Mouse (Mus musculus): ENCODE results near the gene Fam171a1. TPM values are rescaled to one million over a fixed set of nuclear protein-coding genes. Genes with fewer than 3 reads are reported as not detected.

The Fam171a1 gene
- polyA plus RNA-seq, 1 experiment from 2014 or later, result 41.9 TPM

GRCm38 (mm10) chr2:3157661-3158344, 43.8 kb downstream of the Fam171a1 start:
- ATAC-seq (ENCODE audit: insufficient number of reproducible peaks, insufficient read depth, low FRiP score, low TSS enrichment), result no peak
- peaks cover 17% of the 10 kb centered on the region for H3K4me1 ChIP-seq
- H3K27me3 ChIP-seq, result no peaks in the 10 kb centered on the region
- H3K4me3 ChIP-seq, result no peak overlapping the region
- no peak overlapping the region for H3K4me2 ChIP-seq (replicated peaks)
- H3K9me3 ChIP-seq, result no peaks in the 10 kb centered on the region
- no peaks in the 10 kb centered on the region for H3K36me3 ChIP-seq
- no peak overlapping the region for H3K27ac ChIP-seq
- 72% methylated on average over 10 of the region's 10 CpGs for WGBS
- no peak overlapping the region for H3K9ac ChIP-seq

GRCm38 (mm10) chr2:3158682-3159412, 44.8 kb downstream of the Fam171a1 start:
- no peaks in the 10 kb centered on the region for H3K9me3 ChIP-seq
- no peaks in the 10 kb centered on the region for H3K36me3 ChIP-seq
- no peak overlapping the region for H3K4me2 ChIP-seq (replicated peaks)
- H3K9ac ChIP-seq, result no peak overlapping the region
- 70% methylated on average over 8 of the region's 8 CpGs for WGBS
- no peak for ATAC-seq (ENCODE audit: insufficient number of reproducible peaks, insufficient read depth, low FRiP score, low TSS enrichment)
- no peak overlapping the region for H3K4me3 ChIP-seq
- no peaks in the 10 kb centered on the region for H3K27me3 ChIP-seq
- H3K27ac ChIP-seq, result 0 out of 2 replicates have a peak overlapping the region, but pooled peaks have one; percentile 23
- H3K4me1 ChIP-seq, result peaks cover 13% of the 10 kb centered on the region

DNA sequence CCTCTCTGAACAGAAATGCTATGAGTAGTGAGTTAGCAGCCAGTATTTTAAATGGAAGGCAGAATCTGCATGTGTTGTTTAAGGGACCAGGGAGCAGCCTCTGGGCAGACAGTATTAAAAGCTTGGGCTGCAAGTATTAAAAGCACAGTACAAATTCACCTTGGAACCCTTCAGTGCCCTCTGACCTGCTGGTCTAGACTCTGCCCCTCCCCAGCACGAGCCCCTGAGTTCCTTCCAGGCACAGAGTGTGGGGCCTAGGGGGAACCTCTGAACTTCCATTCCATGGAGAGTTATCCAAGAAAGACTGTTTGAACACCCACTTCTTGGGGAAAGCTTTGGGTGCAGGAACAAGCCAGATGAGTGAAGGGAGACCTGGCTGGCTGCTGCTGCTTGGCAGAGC, 47.6 kb downstream of the Fam171a1 start:
- Histone ChIP-seq H3K4me3 (no peak overlapping the region), H3K4me2 (replicated peaks) (no peak overlapping the region), H3K27ac (no peak overlapping the region), H3K27me3 (no peaks in the 10 kb centered on the region), H3K9me3 (no peaks in the 10 kb centered on the region), H3K36me3 (no peaks in the 10 kb centered on the region), H3K4me1 (peaks cover 13% of the 10 kb centered on the region), H3K9ac (no peak overlapping the region)
- WGBS, result 47% methylated on average over 1 of the region's 1 CpGs
- ATAC-seq (ENCODE audit: insufficient number of reproducible peaks, insufficient read depth, low FRiP score, low TSS enrichment), result no peak

GRCm38 (mm10) chr2:3163501-3164076, 49.6 kb downstream of the Fam171a1 start:
- Histone ChIP-seq H3K36me3 (no peaks in the 10 kb centered on the region), H3K27me3 (no peaks in the 10 kb centered on the region), H3K9me3 (no peaks in the 10 kb centered on the region), H3K4me1 (peaks cover 6% of the 10 kb centered on the region; the same call in 1 of the 2 replicates), H3K27ac (no peak overlapping the region), H3K4me2 (replicated peaks) (no peak overlapping the region), H3K9ac (no peak overlapping the region), H3K4me3 (no peak overlapping the region)
- 95% methylated on average over 9 of the region's 9 CpGs for WGBS
- ATAC-seq (ENCODE audit: insufficient number of reproducible peaks, insufficient read depth, low FRiP score, low TSS enrichment), result no peak

GRCm38 (mm10) chr2:3165037-3165600, 51.1 kb downstream of the Fam171a1 start:
- Histone ChIP-seq H3K4me1 (no peaks in the 10 kb centered on the region), H3K27ac (no peak overlapping the region)

GRCm38 (mm10) chr2:3165890-3166605, 52.0 kb downstream of the Fam171a1 start:
- Histone ChIP-seq H3K27ac (no peak overlapping the region), H3K4me2 (replicated peaks) (no peak overlapping the region), H3K36me3 (no peaks in the 10 kb centered on the region), H3K9ac (no peak overlapping the region), H3K4me1 (no peaks in the 10 kb centered on the region), H3K9me3 (no peaks in the 10 kb centered on the region), H3K4me3 (no peak overlapping the region), H3K27me3 (no peaks in the 10 kb centered on the region)
- ATAC-seq (ENCODE audit: insufficient number of reproducible peaks, insufficient read depth, low FRiP score, low TSS enrichment), result no peak
- WGBS, result 77% methylated on average over 7 of the region's 7 CpGs

More at GRCm38 (mm10) chr2:3165037-3165600, 51.1 kb downstream of the Fam171a1 start:
- no peak for ATAC-seq (ENCODE audit: insufficient number of reproducible peaks, insufficient read depth, low FRiP score, low TSS enrichment)
- Histone ChIP-seq H3K4me2 (replicated peaks) (no peak overlapping the region), H3K9me3 (no peaks in the 10 kb centered on the region), H3K27me3 (no peaks in the 10 kb centered on the region), H3K36me3 (no peaks in the 10 kb centered on the region), H3K9ac (no peak overlapping the region), H3K4me3 (no peak overlapping the region)
- WGBS, result 53% methylated on average over 8 of the region's 8 CpGs

- H3K4me2 ChIP-seq (replicated peaks), result no peak overlapping the region
- no peak overlapping the region for H3K9ac ChIP-seq
- 0 out of 2 replicates have a peak, but pooled peaks cover 3% of the 10 kb centered on the region for H3K4me1 ChIP-seq
- H3K27me3 ChIP-seq, result no peaks in the 10 kb centered on the region
- H3K4me3 ChIP-seq, result no peak overlapping the region
- H3K27ac ChIP-seq, result no peak overlapping the region
- no peak for ATAC-seq (ENCODE audit: insufficient number of reproducible peaks, insufficient read depth, low FRiP score, low TSS enrichment)
- H3K9me3 ChIP-seq, result no peaks in the 10 kb centered on the region
- no peaks in the 10 kb centered on the region for H3K36me3 ChIP-seq
- 82% methylated on average over 14 of the region's 14 CpGs for WGBS
Measured at GRCm38 (mm10) chr2:3168719-3169402, 54.8 kb downstream of the Fam171a1 start.

- no peak overlapping the region for H3K4me2 ChIP-seq (replicated peaks)
- H3K9ac ChIP-seq, result no peak overlapping the region
- 87% methylated on average over 3 of the region's 3 CpGs for WGBS
- H3K27ac ChIP-seq, result no peak overlapping the region
- H3K4me1 ChIP-seq, result 0 out of 2 replicates have a peak, but pooled peaks cover 3% of the 10 kb centered on the region
- H3K36me3 ChIP-seq, result no peaks in the 10 kb centered on the region
- H3K4me3 ChIP-seq, result no peak overlapping the region
- H3K9me3 ChIP-seq, result no peaks in the 10 kb centered on the region
- ATAC-seq (ENCODE audit: insufficient number of reproducible peaks, insufficient read depth, low FRiP score, low TSS enrichment), result no peak
- no peaks in the 10 kb centered on the region for H3K27me3 ChIP-seq
Measured at GRCm38 (mm10) chr2:3169403-3169747, 55.4 kb downstream of the Fam171a1 start.

DNA sequence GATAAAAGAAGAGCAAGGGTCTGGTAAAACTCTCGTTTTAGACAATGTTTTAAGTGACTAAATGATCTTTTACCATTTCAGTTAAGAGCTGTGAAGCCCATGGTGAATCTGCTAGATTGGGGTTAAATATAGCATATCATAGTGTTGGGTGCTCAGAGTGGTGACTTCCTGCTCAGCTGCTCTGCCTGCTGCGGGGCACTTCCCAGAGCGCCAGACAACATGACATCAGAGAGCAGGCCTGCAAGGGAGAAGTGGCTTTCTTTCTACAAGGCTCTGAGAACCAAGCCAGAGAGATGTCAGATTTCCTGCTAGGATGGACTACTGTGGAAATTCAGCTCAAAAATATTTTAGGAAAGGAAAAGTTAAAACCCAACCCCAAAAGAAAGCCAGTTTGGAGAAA, 57.8 kb downstream of the Fam171a1 start:
- ATAC-seq (ENCODE audit: insufficient number of reproducible peaks, insufficient read depth, low FRiP score, low TSS enrichment), result no peak
- Histone ChIP-seq H3K4me2 (replicated peaks) (no peak overlapping the region), H3K9me3 (no peaks in the 10 kb centered on the region), H3K4me1 (peaks cover 3% of the 10 kb centered on the region; the same call in 1 of the 2 replicates), H3K4me3 (no peak overlapping the region), H3K9ac (no peak overlapping the region), H3K27ac (no peak overlapping the region), H3K36me3 (no peaks in the 10 kb centered on the region), H3K27me3 (no peaks in the 10 kb centered on the region)
- 57% methylated on average over 3 of the region's 3 CpGs for WGBS

DNA sequence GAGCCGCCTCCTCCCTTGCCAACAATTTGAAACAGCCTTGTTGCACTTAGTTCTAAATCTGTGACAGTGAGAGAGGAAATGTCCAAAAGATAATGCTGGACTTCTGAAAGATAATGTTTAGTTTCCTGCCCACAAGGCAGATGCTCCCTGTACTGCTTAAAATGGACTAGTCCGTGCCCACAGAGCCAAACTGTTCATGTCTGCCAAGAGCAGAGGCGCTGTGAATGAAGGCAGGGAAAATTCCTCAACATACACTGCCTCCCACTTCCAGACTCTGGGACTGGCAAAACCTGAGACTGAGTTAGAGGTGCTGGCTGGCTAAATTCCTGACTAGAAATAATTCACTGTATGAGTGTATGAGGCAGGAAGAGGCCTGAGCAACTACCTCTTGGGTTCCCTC, 58.6 kb downstream of the Fam171a1 start:
- Histone ChIP-seq H3K4me3 (no peak overlapping the region), H3K4me2 (replicated peaks) (no peak overlapping the region), H3K9me3 (no peaks in the 10 kb centered on the region), H3K27me3 (no peaks in the 10 kb centered on the region), H3K9ac (no peak overlapping the region), H3K4me1 (peaks cover 3% of the 10 kb centered on the region; the same call in 1 of the 2 replicates), H3K36me3 (no peaks in the 10 kb centered on the region), H3K27ac (no peak overlapping the region)
- ATAC-seq (ENCODE audit: insufficient number of reproducible peaks, insufficient read depth, low FRiP score, low TSS enrichment), result no peak
- WGBS, result 66% methylated on average over 3 of the region's 3 CpGs

DNA sequence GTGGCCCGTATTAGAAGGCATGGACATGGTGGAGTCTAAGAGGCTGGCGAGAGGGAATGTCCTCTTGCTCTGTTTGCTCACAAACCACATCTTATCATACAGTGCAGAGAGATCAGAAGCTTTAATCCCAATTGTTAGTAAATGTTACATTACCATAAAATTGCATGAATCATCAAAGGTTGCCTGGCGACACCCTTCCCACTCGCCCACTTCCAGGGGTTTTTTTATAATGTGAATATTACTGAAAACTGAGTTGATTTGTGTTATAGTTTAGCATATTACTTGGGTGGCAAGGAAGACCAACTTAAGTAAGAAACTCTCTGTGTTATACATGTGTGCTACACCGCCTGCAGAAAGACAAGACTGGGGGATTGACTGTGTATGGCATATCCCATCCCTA, 60.9 kb downstream of the Fam171a1 start:
- H3K27me3 ChIP-seq, result no peaks in the 10 kb centered on the region
- H3K4me2 ChIP-seq (replicated peaks), result no peak overlapping the region
- no peak for ATAC-seq (ENCODE audit: insufficient number of reproducible peaks, insufficient read depth, low FRiP score, low TSS enrichment)
- no peak overlapping the region for H3K4me3 ChIP-seq
- no peak overlapping the region for H3K9ac ChIP-seq
- H3K36me3 ChIP-seq, result no peaks in the 10 kb centered on the region
- H3K27ac ChIP-seq, result no peak overlapping the region
- 96% methylated on average over 5 of the region's 5 CpGs for WGBS
- H3K9me3 ChIP-seq, result no peaks in the 10 kb centered on the region
- H3K4me1 ChIP-seq, result peaks cover 3% of the 10 kb centered on the region; the same call in 1 of the 2 replicates
